Mouse (Mus musculus): Measurements from ENCODE around the gene Npepps.

GRCm38 (mm10) chr11:97278456-97278855, 2.0 kb downstream of the Npepps start:
- TF ChIP-seq CTCF (IDR thresholded peaks at IDR 0.05; ENCODE audit: low read depth, low read length): no peak
- TF ChIP-seq POLR2A (IDR thresholded peaks at IDR 0.05; ENCODE audit: extremely low read depth, insufficient read depth, low read length): no peak

Data from liver, adult 2 months (tissue).